Mouse (Mus musculus) hindbrain, embryonic 11.5 days (tissue): ENCODE results near the gene Il23r. TPM values are rescaled to one million over a fixed set of nuclear protein-coding genes. Genes with fewer than 3 reads are reported as not detected.
"Not testable (repeated sequence)": the region's sequence is repeated elsewhere in the genome, so short reads cannot be mapped to it uniquely, and the experiment has no call there.

Experiments used
- ATAC-seq: fragments of 200-750 bp; cut with Nextera tagmentation; 2 replicates; pipeline ENCODE4 v1.8.0; 2017; ENCODE audit warnings: mild to moderate bottlenecking, moderate TSS enrichment, moderate library complexity; ENCODE audit not compliant: low FRiP score
- DNase-seq: peaks from one replicate; pipeline ENCODE4 v3.0.0-alpha.2; 2015; ENCODE audit warnings: low spot score
- H3K27ac ChIP-seq: fragments of 300-500 bp; sonication (generic); 2 replicates; pipeline ENCODE4 v1.5.1; 2014; ENCODE audit warnings: mild to moderate bottlenecking, low read depth, low read length
- H3K27me3 ChIP-seq: fragments of 300-500 bp; sonication (generic); 2 replicates; pipeline ENCODE4 v1.6.1; 2014; ENCODE audit warnings: mild to moderate bottlenecking, low read length, moderate library complexity, mixed read lengths; ENCODE audit not compliant: control insufficient read depth, insufficient read depth
- H3K36me3 ChIP-seq: fragments of 300-500 bp; sonication (generic); 2 replicates; pipeline ENCODE4 v1.6.1; 2014; ENCODE audit warnings: mild to moderate bottlenecking, low read length, moderate library complexity, mixed read lengths; ENCODE audit not compliant: control insufficient read depth, insufficient read depth
- H3K4me1 ChIP-seq: fragments of 300-500 bp; sonication (generic); replicated peaks from 2 replicates; pipeline ENCODE4 v1.6.1; 2014; ENCODE audit warnings: low read length, mixed read lengths; ENCODE audit not compliant: control insufficient read depth, insufficient read depth
- H3K4me2 ChIP-seq: fragments of 300-500 bp; sonication (generic); replicated peaks from 2 replicates; pipeline ENCODE4 v1.6.1; 2014; ENCODE audit warnings: mild to moderate bottlenecking, low read depth, low read length
- H3K4me3 ChIP-seq: fragments of 300-500 bp; sonication (generic); 2 replicates; pipeline ENCODE4 v1.5.1; 2014; ENCODE audit warnings: low read depth, low read length
- H3K9ac ChIP-seq: fragments of 300-500 bp; sonication (generic); 2 replicates; pipeline ENCODE4 v1.6.1; 2014; ENCODE audit warnings: low read depth, low read length
- H3K9me3 ChIP-seq: fragments of 300-500 bp; sonication (generic); 2 replicates; pipeline ENCODE4 v1.6.1; 2016; ENCODE audit warnings: low read length; ENCODE audit not compliant: control insufficient read depth
- WGBS: fragments of 180-500 bp; shearing (Covaris S2); extraction: QIAGEN DNeasy Blood & Tissue Kit; methylation state at CpG from one replicate; pipeline ENCODE4 v1.1.7; 2014; 5-methylcytosine and 5-hydroxymethylcytosine counted together
- polyA plus RNA-seq: library from polyadenylated mRNA; unstranded; fragments of >200 nt; fragmentation: Nextera tagmentation; extraction: Ambion mirVana; gene quantifications from 2 replicates; pipeline ENCODE4 v1.2.1, GENCODE M21; 2014

Il23r gene
- polyA plus RNA-seq, 1 experiment from 2014 or later, result not detected

- Histone ChIP-seq H3K9me3 (no peaks in the 10 kb centered on the region), H3K9ac (no peak overlapping the region), H3K4me3 (no peak overlapping the region), H3K27ac (no peak overlapping the region), H3K4me1 (no peaks in the 10 kb centered on the region), H3K4me2 (no peak overlapping the region), H3K27me3 (no peaks in the 10 kb centered on the region), H3K36me3 (no peaks in the 10 kb centered on the region)
- peak; percentile 48 for DNase-seq
- ATAC-seq, result peak; percentile 40; the same call in 1 of the 2 replicates
Measured at GRCm38 (mm10) chr6:67510752-67511151, 19.1 kb upstream of the Il23r start.

- H3K36me3 ChIP-seq, H3K9ac ChIP-seq, H3K4me3 ChIP-seq, DNase-seq, H3K9me3 ChIP-seq, H3K27ac ChIP-seq, H3K4me2 ChIP-seq, H3K4me1 ChIP-seq, H3K27me3 ChIP-seq: not testable (repeated sequence)
- peak; percentile 76 for ATAC-seq
- 90% methylated on average over 2 of the region's 6 CpGs for WGBS
Measured at GRCm38 (mm10) chr6:67501938-67502337, 10.3 kb upstream of the Il23r start.

GRCm38 (mm10) chr6:67481012-67481411, 10.6 kb downstream of the Il23r start:
- Histone ChIP-seq H3K4me2 (no peak overlapping the region), H3K9me3 (no peaks in the 10 kb centered on the region), H3K9ac (no peak overlapping the region), H3K4me1 (no peaks in the 10 kb centered on the region), H3K4me3 (no peak overlapping the region), H3K27me3 (no peaks in the 10 kb centered on the region), H3K27ac (no peak overlapping the region), H3K36me3 (no peaks in the 10 kb centered on the region)
- WGBS, result 72% methylated on average over 2 of the region's 2 CpGs
- DNase-seq, result no peak
- no peak for ATAC-seq

- no peak for DNase-seq
- Histone ChIP-seq H3K4me3 (no peak overlapping the region), H3K4me1 (no peaks in the 10 kb centered on the region), H3K9ac (no peak overlapping the region), H3K9me3 (no peaks in the 10 kb centered on the region), H3K27me3 (no peaks in the 10 kb centered on the region), H3K36me3 (no peaks in the 10 kb centered on the region), H3K27ac (no peak overlapping the region), H3K4me2 (no peak overlapping the region)
- ATAC-seq, result 0 out of 2 replicates have a peak, but pooled peaks have one; percentile 19
- whole genome bisulfite sequencing, result 17% methylated on average over 1 of the region's 1 CpGs
Measured at GRCm38 (mm10) chr6:67471242-67471641, 20.4 kb downstream of the Il23r start.

- Histone ChIP-seq H3K27ac (no peak overlapping the region), H3K9me3 (no peaks in the 10 kb centered on the region), H3K4me1 (no peaks in the 10 kb centered on the region), H3K4me3 (no peak overlapping the region), H3K4me2 (no peak overlapping the region), H3K36me3 (no peaks in the 10 kb centered on the region), H3K27me3 (no peaks in the 10 kb centered on the region), H3K9ac (no peak overlapping the region)
- ATAC-seq (no peak), DNase-seq (no peak)
- 88% methylated on average over 1 of the region's 1 CpGs for WGBS
Measured at GRCm38 (mm10) chr6:67459424-67459823, 32.2 kb downstream of the Il23r start.

GRCm38 (mm10) chr6:67451330-67451729, 40.3 kb downstream of the Il23r start:
- H3K9ac ChIP-seq, result no peak overlapping the region
- no peak overlapping the region for H3K4me2 ChIP-seq
- H3K4me1 ChIP-seq, result no peaks in the 10 kb centered on the region
- ATAC-seq (no peak), DNase-seq (peak; percentile 39)
- H3K36me3 ChIP-seq, result no peaks in the 10 kb centered on the region
- no peaks in the 10 kb centered on the region for H3K9me3 ChIP-seq
- 61% methylated on average over 5 of the region's 5 CpGs for WGBS
- H3K4me3 ChIP-seq, result no peak overlapping the region
- H3K27ac ChIP-seq, result no peak overlapping the region
- no peaks in the 10 kb centered on the region for H3K27me3 ChIP-seq

- no peak overlapping the region for H3K27ac ChIP-seq
- H3K36me3 ChIP-seq, result no peaks in the 10 kb centered on the region
- 87% methylated on average over 1 of the region's 1 CpGs for WGBS
- no peaks in the 10 kb centered on the region for H3K9me3 ChIP-seq
- peak; percentile 5 for DNase-seq
- H3K4me1 ChIP-seq, result no peaks in the 10 kb centered on the region
- no peak overlapping the region for H3K4me3 ChIP-seq
- ATAC-seq, result no peak
- no peaks in the 10 kb centered on the region for H3K27me3 ChIP-seq
- no peak overlapping the region for H3K9ac ChIP-seq
- no peak overlapping the region for H3K4me2 ChIP-seq
Measured at GRCm38 (mm10) chr6:67445866-67446265, 45.8 kb downstream of the Il23r start.

GRCm38 (mm10) chr6:67443124-67443523, 48.5 kb downstream of the Il23r start:
- Histone ChIP-seq H3K4me2 (no peak overlapping the region), H3K27ac (no peak overlapping the region), H3K36me3 (no peaks in the 10 kb centered on the region), H3K9ac (no peak overlapping the region), H3K4me3 (no peak overlapping the region), H3K9me3 (no peaks in the 10 kb centered on the region), H3K4me1 (no peaks in the 10 kb centered on the region), H3K27me3 (no peaks in the 10 kb centered on the region)
- DNase-seq, result no peak
- no peak for ATAC-seq
- WGBS, result 91% methylated on average over 6 of the region's 6 CpGs

- H3K36me3 ChIP-seq, result no peaks in the 10 kb centered on the region
- no peaks in the 10 kb centered on the region for H3K4me1 ChIP-seq
- no peak for ATAC-seq
- no peak overlapping the region for H3K4me2 ChIP-seq
- no peaks in the 10 kb centered on the region for H3K9me3 ChIP-seq
- no peaks in the 10 kb centered on the region for H3K27me3 ChIP-seq
- H3K27ac ChIP-seq, result no peak overlapping the region
- no peak overlapping the region for H3K4me3 ChIP-seq
- WGBS, result 84% methylated on average over 3 of the region's 3 CpGs
- no peak overlapping the region for H3K9ac ChIP-seq
- DNase-seq, result no peak
Measured at GRCm38 (mm10) chr6:67437814-67438385, 53.8 kb downstream of the Il23r start.
